Mouse (Mus musculus): ENCODE results near the gene Timm13.

Gene Timm13

GRCm38 (mm10) chr10:80932700-80933420 is 32.1 kb upstream of the Timm13 start:
- in situ Hi-C loops (cut with MboI) = no loop called here

- in situ Hi-C loops (cut with MboI) = no loop called here
Observed at GRCm38 (mm10) chr10:80932206-80932605, 31.4 kb upstream of the Timm13 start.

GRCm38 (mm10) chr10:80931695-80932094 is 30.9 kb upstream of the Timm13 start:
- in situ Hi-C loops (cut with MboI) = no loop called here

- in situ Hi-C loops (cut with MboI) = no loop called here
Observed at GRCm38 (mm10) chr10:80931153-80931671, 30.4 kb upstream of the Timm13 start.

GRCm38 (mm10) chr10:80930361-80931152 is 29.8 kb upstream of the Timm13 start:
- in situ Hi-C loops (cut with MboI) = no loop called here

GRCm38 (mm10) chr10:80929299-80930226 is 28.8 kb upstream of the Timm13 start, which contains the start of gene Gadd45b:
TSS of gene Gadd45b (plus strand) at chr10:80930073.
- in situ Hi-C loops (cut with MboI) = loop anchor here (5.0 kb wide), 1 partner anchor 68 kb away; no protein-coding TSS in a partner anchor

- in situ Hi-C loops (cut with MboI) = loop anchor here (5.0 kb wide), 1 partner anchor 69 kb away; no protein-coding TSS in a partner anchor
Observed at GRCm38 (mm10) chr10:80928586-80929298, 28.0 kb upstream of the Timm13 start.

- in situ Hi-C loops (cut with MboI) = loop anchor here (5.0 kb wide), 1 partner anchor 72 kb away; no protein-coding TSS in a partner anchor
Observed at GRCm38 (mm10) chr10:80925472-80925871, 24.7 kb upstream of the Timm13 start.

GRCm38 (mm10) chr10:80921923-80922322 is 21.2 kb upstream of the Timm13 start:
- in situ Hi-C loops (cut with MboI) = no loop called here

- in situ Hi-C loops (cut with MboI) = no loop called here
Observed at GRCm38 (mm10) chr10:80917779-80918434, 17.1 kb upstream of the Timm13 start, which contains the start of gene Lmnb2. TSS of gene Lmnb2 (minus strand) at chr10:80918245.

- in situ Hi-C loops (cut with MboI) = no loop called here
Observed at GRCm38 (mm10) chr10:80917336-80917778, 16.6 kb upstream of the Timm13 start.

GRCm38 (mm10) chr10:80915736-80916135 is 15.0 kb upstream of the Timm13 start:
- in situ Hi-C loops (cut with MboI) = no loop called here

GRCm38 (mm10) chr10:80915260-80915659 is 14.5 kb upstream of the Timm13 start:
- in situ Hi-C loops (cut with MboI) = no loop called here

GRCm38 (mm10) chr10:80914253-80914656 is 13.5 kb upstream of the Timm13 start:
- in situ Hi-C loops (cut with MboI) = no loop called here

GRCm38 (mm10) chr10:80913364-80914011 is 12.7 kb upstream of the Timm13 start:
- in situ Hi-C loops (cut with MboI) = no loop called here

GRCm38 (mm10) chr10:80911891-80912290 is 11.1 kb upstream of the Timm13 start:
- in situ Hi-C loops (cut with MboI) = no loop called here

- in situ Hi-C loops (cut with MboI) = no loop called here
Observed at GRCm38 (mm10) chr10:80911354-80911753, 10.6 kb upstream of the Timm13 start.

- in situ Hi-C loops (cut with MboI) = no loop called here
Observed at GRCm38 (mm10) chr10:80909375-80910162, 8.8 kb upstream of the Timm13 start.

- in situ Hi-C loops (cut with MboI) = no loop called here
Observed at GRCm38 (mm10) chr10:80904709-80905108, 3.9 kb upstream of the Timm13 start.

All from mature B cell (primary cell).